Mouse (Mus musculus) left cerebral cortex, postnatal 36 days (tissue): ENCODE data around the gene Rpl34. TPM values are rescaled to one million over a fixed set of nuclear protein-coding genes. Genes with fewer than 3 reads are reported as not detected.

ENCODE experiments used
- DNase-seq, 2 experiments: peaks; one replicate each; pipeline ENCODE4 v3.0.0; 2021 to 2022; ENCODE audit warnings: low spot score in 2 of 2, mixed read lengths in 1 of 2
- intact Hi-C: fragments of 180-260 bp; cut with DNase I; formaldehyde crosslinking; loops from one replicate; pipeline ENCODE4 v1.15.1; 2025
- total RNA-seq, 2 experiments: library from RNA; stranded (reverse); gene quantifications; 2 replicates each; pipeline ENCODE4 v1.2.3; 2021

Gene Rpl34
- total RNA-seq, 2 experiments from 2014 or later: 305 to 329 TPM

- intact Hi-C loops: no loop called here
- no peak for DNase-seq
Measured at GRCm38 (mm10) chr3:130681226-130681625, 49.0 kb downstream of the Rpl34 start.

GRCm38 (mm10) chr3:130677671-130678460, 52.3 kb downstream of the Rpl34 start:
- no peak for DNase-seq
- intact Hi-C loops: no loop called here

Other genes with a start within 250 kb of the Rpl34 start
- 10 to 100 TPM in 1 of 2 experiments, 1 to 10 TPM in 1; 8.4 to 10.6 TPM for gene Etnppl, start 113.0 kb downstream of the Rpl34 start, total RNA-seq
- 10 to 100 TPM; 56.0 to 59.1 TPM for gene Ostc, start 21.0 kb downstream of the Rpl34 start, total RNA-seq